In genomic region chr19:12795110-12795509, GRCm38 (mm10) we compare ENCODE assay signal across 7 mouse cellular contexts. TPM values are rescaled to one million over a fixed set of nuclear protein-coding genes. Genes with fewer than 3 reads are reported as not detected.
DNase-seq lines count a peak whose midpoint lies in the region; ATAC-seq and TF ChIP-seq lines count a peak whose summit lies in the region.

No protein-coding gene starts in this region.

- no peak for TF ChIP-seq POLR2A in embryonic fibroblast, embryonic 13.5 days (IDR thresholded peaks at IDR 0.05; ENCODE audit: low read depth, low read length)

- H3K27ac ChIP-seq in lung, postnatal 0 days (ENCODE audit: low read length): peak overlapping the region; percentile 100
- H3K27ac ChIP-seq in embryonic fibroblast, embryonic 13.5 days (ENCODE audit: insufficient read depth, low read length): peak overlapping the region; percentile 99
- peak overlapping the region; percentile 100 for H3K27ac ChIP-seq in intestine, postnatal 0 days (ENCODE audit: low read depth, low read length)
- peak overlapping the region; percentile 100 for H3K27ac ChIP-seq in neural tube, embryonic 15.5 days (replicated peaks)

- peaks cover 5% of the 10 kb centered on the region; the same call in 1 of the 2 replicates for H3K4me1 ChIP-seq in lung, postnatal 0 days (ENCODE audit: insufficient read depth, low read depth, low read length)
- peaks cover 6% of the 10 kb centered on the region; the same call in 1 of the 2 replicates for H3K4me1 ChIP-seq in embryonic fibroblast, embryonic 13.5 days (ENCODE audit: control insufficient read depth, insufficient read depth, low read length)
- H3K4me1 ChIP-seq in intestine, postnatal 0 days (replicated peaks; ENCODE audit: control insufficient read depth, insufficient read depth, low read length): no peaks in the 10 kb centered on the region; the same call in 1 of the 2 replicates
- peaks cover 21% of the 10 kb centered on the region for H3K4me1 ChIP-seq in neural tube, embryonic 15.5 days

- peak overlapping the region; percentile 64 for H3K4me2 ChIP-seq in lung, postnatal 0 days (replicated peaks; ENCODE audit: low read depth, low read length)
- peak overlapping the region; percentile 71 for H3K4me2 ChIP-seq in intestine, postnatal 0 days (replicated peaks; ENCODE audit: low read depth)
- peak overlapping the region; percentile 62 for H3K4me2 ChIP-seq in neural tube, embryonic 15.5 days

- TF ChIP-seq CTCF in lung, postnatal 0 days (IDR thresholded peaks at IDR 0.05): no peak
- no peak for TF ChIP-seq CTCF in embryonic fibroblast, embryonic 13.5 days (IDR thresholded peaks at IDR 0.05; ENCODE audit: borderline replicate concordance, insufficient read depth, low read length)
- TF ChIP-seq CTCF in intestine, postnatal 0 days (IDR thresholded peaks at IDR 0.05; ENCODE audit: low read depth): no peak

- no peak for DNase-seq in lung, postnatal 0 days (ENCODE audit: low spot score)
- DNase-seq in lung, postnatal 25 days (ENCODE audit: low spot score): no peak
- DNase-seq in thymus, postnatal 0 days (ENCODE audit: low spot score): no peak

- 0% methylated on average over 10 of the region's 63 CpGs for WGBS in lung, postnatal 0 days
- under 1% methylated on average over 54 of the region's 63 CpGs for WGBS in intestine, postnatal 0 days
- under 1% methylated on average over 53 of the region's 63 CpGs for WGBS in neural tube, embryonic 15.5 days

- H3K9me3 ChIP-seq in lung, postnatal 0 days (ENCODE audit: low read length): no peaks in the 10 kb centered on the region
- no peaks in the 10 kb centered on the region for H3K9me3 ChIP-seq in intestine, postnatal 0 days (ENCODE audit: control insufficient read depth)
- H3K9me3 ChIP-seq in neural tube, embryonic 15.5 days (replicated peaks): no peaks in the 10 kb centered on the region

- no peaks in the 10 kb centered on the region for H3K27me3 ChIP-seq in lung, postnatal 0 days (replicated peaks; ENCODE audit: insufficient read depth, low read length)
- no peaks in the 10 kb centered on the region for H3K27me3 ChIP-seq in intestine, postnatal 0 days (replicated peaks; ENCODE audit: control insufficient read depth, insufficient read depth, low read length)
- H3K27me3 ChIP-seq in neural tube, embryonic 15.5 days (replicated peaks): no peaks in the 10 kb centered on the region

- no peak for TF ChIP-seq EP300 in lung, postnatal 0 days (IDR thresholded peaks at IDR 0.05)

- peak overlapping the region; percentile 95 for H3K9ac ChIP-seq in lung, postnatal 0 days (replicated peaks; ENCODE audit: low read depth)
- H3K9ac ChIP-seq in intestine, postnatal 0 days (ENCODE audit: low read depth, low read length): peak overlapping the region; percentile 100
- peak overlapping the region; percentile 99 for H3K9ac ChIP-seq in neural tube, embryonic 15.5 days (replicated peaks)

- no peaks in the 10 kb centered on the region for H3K36me3 ChIP-seq in lung, postnatal 0 days (ENCODE audit: insufficient read depth, low read length)
- no peaks in the 10 kb centered on the region for H3K36me3 ChIP-seq in intestine, postnatal 0 days (ENCODE audit: control insufficient read depth, insufficient read depth)
- H3K36me3 ChIP-seq in neural tube, embryonic 15.5 days: no peaks in the 10 kb centered on the region

- no peak for ATAC-seq in lung, postnatal 0 days
- peak; percentile 11 for ATAC-seq in intestine, postnatal 0 days
- peak; percentile 46 for ATAC-seq in neural tube, embryonic 15.5 days (ENCODE audit: low FRiP score)
- no peak for ATAC-seq in activated CD4-positive, CD25-positive, alpha-beta regulatory T cell, adult 4 months

- peak overlapping the region; percentile 99 for H3K4me3 ChIP-seq in lung, postnatal 0 days (ENCODE audit: low read depth, low read length)
- peak overlapping the region; percentile 79 for H3K4me3 ChIP-seq in embryonic fibroblast, embryonic 13.5 days (ENCODE audit: insufficient read depth, low read length)
- peak overlapping the region; percentile 99 for H3K4me3 ChIP-seq in intestine, postnatal 0 days (ENCODE audit: low read depth, low read length)
- H3K4me3 ChIP-seq in neural tube, embryonic 15.5 days (replicated peaks): peak overlapping the region; percentile 97

RNA-seq across cellular contexts. Expression of gene Zfp91, which starts 0.8 kb away (rescaled TPM):
- polyA plus RNA-seq in lung, postnatal 0 days (2015; fragmentation: Nextera tagmentation; extraction: Ambion mirVana): 12.0 and 12.6 TPM in 2 replicates
- 69.4 and 85.8 TPM in 2 replicates for polyA plus RNA-seq in embryonic fibroblast, embryonic 13.5 days (2011; ENCODE audit: insufficient read length, low read depth, missing spikeins)
- polyA plus RNA-seq in intestine, postnatal 0 days (2015; fragmentation: Nextera tagmentation; extraction: Ambion mirVana): 13.6 and 15.1 TPM in 2 replicates
- polyA plus RNA-seq in neural tube, embryonic 15.5 days (2015; fragmentation: Nextera tagmentation; extraction: Ambion mirVana): 12.3 and 12.9 TPM in 2 replicates
- polyA plus RNA-seq in thymus, postnatal 0 days (2015; fragmentation: Nextera tagmentation; extraction: Ambion mirVana): 14.8 and 18.2 TPM in 2 replicates
- 10 to 100 TPM; 17.1 to 17.2 TPM for polyA plus RNA-seq in activated CD4-positive, CD25-positive, alpha-beta regulatory T cell, adult 4 months (2017; shearing (Covaris generic))

RNA-seq across cellular contexts. Expression of gene Lpxn, which starts 0.9 kb away (rescaled TPM):
- 2.9 and 3.7 TPM in 2 replicates for polyA plus RNA-seq in lung, postnatal 0 days (2015; fragmentation: Nextera tagmentation; extraction: Ambion mirVana)
- 0.38 and 0.83 TPM in 2 replicates for polyA plus RNA-seq in embryonic fibroblast, embryonic 13.5 days (2011; ENCODE audit: insufficient read length, low read depth, missing spikeins)
- polyA plus RNA-seq in intestine, postnatal 0 days (2015; fragmentation: Nextera tagmentation; extraction: Ambion mirVana): 1.7 and 1.9 TPM in 2 replicates
- polyA plus RNA-seq in neural tube, embryonic 15.5 days (2015; fragmentation: Nextera tagmentation; extraction: Ambion mirVana): 1.2 and 4.0 TPM in 2 replicates
- polyA plus RNA-seq in thymus, postnatal 0 days (2015; fragmentation: Nextera tagmentation; extraction: Ambion mirVana): 43.3 and 48.2 TPM in 2 replicates
- polyA plus RNA-seq in activated CD4-positive, CD25-positive, alpha-beta regulatory T cell, adult 4 months (2017; shearing (Covaris generic)): 100 to 1,000 TPM; 242 to 258 TPM

RNA-seq across cellular contexts. Expression of gene Cntf, which starts 29.7 kb away (rescaled TPM):
- polyA plus RNA-seq in lung, postnatal 0 days (2015; fragmentation: Nextera tagmentation; extraction: Ambion mirVana): 0.91 and 0.93 TPM in 2 replicates
- 2.9 and 6.0 TPM in 2 replicates for polyA plus RNA-seq in embryonic fibroblast, embryonic 13.5 days (2011; ENCODE audit: insufficient read length, low read depth, missing spikeins)
- polyA plus RNA-seq in intestine, postnatal 0 days (2015; fragmentation: Nextera tagmentation; extraction: Ambion mirVana): 0.93 and 1.1 TPM in 2 replicates
- 1.0 and 1.1 TPM in 2 replicates for polyA plus RNA-seq in neural tube, embryonic 15.5 days (2015; fragmentation: Nextera tagmentation; extraction: Ambion mirVana)
- 0.93 and 1.6 TPM in 2 replicates for polyA plus RNA-seq in thymus, postnatal 0 days (2015; fragmentation: Nextera tagmentation; extraction: Ambion mirVana)
- polyA plus RNA-seq in activated CD4-positive, CD25-positive, alpha-beta regulatory T cell, adult 4 months (2017; shearing (Covaris generic)): 1 to 10 TPM; 2.1 to 3.0 TPM

RNA-seq across cellular contexts. Expression of gene Gm5244, which starts 51.4 kb away (rescaled TPM):
- polyA plus RNA-seq in lung, postnatal 0 days (2015; fragmentation: Nextera tagmentation; extraction: Ambion mirVana): not detected in 2 replicates
- not detected in 2 replicates for polyA plus RNA-seq in embryonic fibroblast, embryonic 13.5 days (2011; ENCODE audit: insufficient read length, low read depth, missing spikeins)
- not detected in 2 replicates for polyA plus RNA-seq in intestine, postnatal 0 days (2015; fragmentation: Nextera tagmentation; extraction: Ambion mirVana)
- not detected in 2 replicates for polyA plus RNA-seq in neural tube, embryonic 15.5 days (2015; fragmentation: Nextera tagmentation; extraction: Ambion mirVana)
- polyA plus RNA-seq in thymus, postnatal 0 days (2015; fragmentation: Nextera tagmentation; extraction: Ambion mirVana): not detected in 2 replicates
- polyA plus RNA-seq in activated CD4-positive, CD25-positive, alpha-beta regulatory T cell, adult 4 months (2017; shearing (Covaris generic)): not detected

Comparison
In these comparisons a context has a peak if more than half of its experiments do, and no peak if none do; other contexts are left out.
1. ATAC-seq: peak in intestine, postnatal 0 days (single experiment) and neural tube, embryonic 15.5 days (single experiment); none in lung, postnatal 0 days (single experiment) and activated CD4-positive, CD25-positive, alpha-beta regulatory T cell, adult 4 months (single experiment).
2. Peak in every context shown above with its lines, with median percentiles within 50 percentile points of each other: H3K27ac ChIP-seq, H3K4me2 ChIP-seq, H3K4me3 ChIP-seq and H3K9ac ChIP-seq.